Mouse (Mus musculus): ENCODE measurements around the gene Znrf4.

- TF ChIP-seq POLR2A (IDR thresholded peaks at IDR 0.05; ENCODE audit: insufficient read depth, low read depth, low read length) (no peak), CTCF (IDR thresholded peaks at IDR 0.05; ENCODE audit: insufficient read depth, low read depth, low read length) (no peak)
These were observed 12.7 kb upstream of the Znrf4 start for GRCm38 (mm10) chr17:56524943-56525342.
